Mouse (Mus musculus) limb, embryonic 13.5 days (tissue): ENCODE measurements around the gene Sema4d. TPM values are rescaled to one million over a fixed set of nuclear protein-coding genes. Genes with fewer than 3 reads are reported as not detected.

Source experiments
- ATAC-seq: fragments of 200-750 bp; cut with Nextera tagmentation; 2 replicates; pipeline ENCODE4 v1.8.0; 2017; ENCODE audit warnings: low read depth, moderate number of reproducible peaks, moderate TSS enrichment; ENCODE audit not compliant: low FRiP score
- H3K27ac ChIP-seq: fragments of 300-500 bp; sonication (generic); 2 replicates; pipeline ENCODE4 v1.5.1; 2015; ENCODE audit warnings: inconsistent platforms, mild to moderate bottlenecking, moderate library complexity
- H3K27me3 ChIP-seq: fragments of 300-500 bp; sonication (generic); 2 replicates; pipeline ENCODE4 v1.6.1; 2015; ENCODE audit warnings: mild to moderate bottlenecking, inconsistent platforms
- H3K36me3 ChIP-seq: fragments of 300-500 bp; sonication (generic); 2 replicates; pipeline ENCODE4 v1.6.1; 2015; ENCODE audit warnings: inconsistent platforms, mild to moderate bottlenecking, moderate library complexity
- H3K4me1 ChIP-seq: fragments of 300-500 bp; sonication (generic); 2 replicates; pipeline ENCODE4 v1.6.1; 2015; ENCODE audit warnings: inconsistent platforms
- H3K4me2 ChIP-seq: fragments of 300-500 bp; sonication (generic); replicated peaks from 2 replicates; pipeline ENCODE4 v1.6.1; 2015; ENCODE audit warnings: inconsistent platforms, mild to moderate bottlenecking, moderate library complexity
- H3K4me3 ChIP-seq: fragments of 300-500 bp; sonication (generic); 2 replicates; pipeline ENCODE4 v1.5.1; 2015; ENCODE audit warnings: moderate library complexity, mild to moderate bottlenecking, inconsistent platforms
- H3K9ac ChIP-seq: fragments of 300-500 bp; sonication (generic); 2 replicates; pipeline ENCODE4 v1.6.1; 2015; ENCODE audit warnings: mild to moderate bottlenecking, inconsistent platforms
- H3K9me3 ChIP-seq: fragments of 300-500 bp; sonication (generic); 2 replicates; pipeline ENCODE4 v1.6.1; 2016; ENCODE audit warnings: inconsistent platforms
- WGBS: fragments of 180-500 bp; shearing (Covaris S2); methylation state at CpG from one replicate; pipeline ENCODE4 v1.1.7; 2015; 5-methylcytosine and 5-hydroxymethylcytosine counted together
- polyA plus RNA-seq: library from polyadenylated mRNA; unstranded; fragments of >200 nt; fragmentation: Nextera tagmentation; extraction: Ambion mirVana; gene quantifications from 2 replicates; pipeline ENCODE4 v1.2.1, GENCODE M21; 2015

Gene Sema4d
- polyA plus RNA-seq, 1 experiment from 2014 or later: 5.8 TPM

DNA sequence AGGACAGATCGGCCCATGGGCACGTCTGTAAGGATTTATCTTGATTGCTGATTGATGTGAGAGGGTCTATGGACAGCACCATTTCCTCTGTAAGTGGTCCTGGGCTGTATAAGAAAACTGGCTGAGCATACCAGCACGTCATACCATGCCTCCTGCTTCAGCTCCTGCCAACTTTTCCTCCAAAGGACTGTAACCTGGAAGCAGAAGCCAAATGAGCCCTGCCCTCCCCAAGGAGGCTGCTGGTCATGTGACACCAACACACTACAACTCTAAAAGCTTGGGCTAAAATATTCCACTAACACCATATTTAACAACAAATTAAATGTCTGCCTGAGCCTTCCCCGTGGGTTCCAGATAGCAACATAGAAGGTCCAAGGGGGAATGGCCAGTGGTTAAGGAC is 6.9 kb downstream of the Sema4d start:
- H3K4me1 ChIP-seq: peaks cover 9% of the 10 kb centered on the region; the same call in 1 of the 2 replicates
- H3K4me3 ChIP-seq: no peak overlapping the region
- peaks cover 8% of the 10 kb centered on the region for H3K27me3 ChIP-seq
- no peak overlapping the region for H3K4me2 ChIP-seq
- no peak overlapping the region for H3K9ac ChIP-seq
- no peaks in the 10 kb centered on the region for H3K9me3 ChIP-seq
- 81% methylated on average over 4 of the region's 4 CpGs for WGBS
- no peaks in the 10 kb centered on the region for H3K36me3 ChIP-seq
- H3K27ac ChIP-seq: no peak overlapping the region
- no peak for ATAC-seq

GRCm38 (mm10) chr13:51784476-51784875 is 9.1 kb downstream of the Sema4d start:
- Histone ChIP-seq H3K4me3 (no peak overlapping the region), H3K27ac (peak overlapping the region; percentile 39; the same call in 1 of the 2 replicates), H3K4me2 (no peak overlapping the region), H3K27me3 (no peaks in the 10 kb centered on the region), H3K4me1 (peaks cover 9% of the 10 kb centered on the region; the same call in 1 of the 2 replicates), H3K9me3 (no peaks in the 10 kb centered on the region), H3K36me3 (no peaks in the 10 kb centered on the region), H3K9ac (no peak overlapping the region)
- 89% methylated on average over 8 of the region's 8 CpGs for WGBS
- no peak for ATAC-seq

GRCm38 (mm10) chr13:51783857-51784256 is 9.7 kb downstream of the Sema4d start:
- no peak overlapping the region for H3K4me3 ChIP-seq
- peak overlapping the region; percentile 39; the same call in 1 of the 2 replicates for H3K27ac ChIP-seq
- peaks cover 9% of the 10 kb centered on the region; the same call in 1 of the 2 replicates for H3K4me1 ChIP-seq
- H3K9ac ChIP-seq: no peak overlapping the region; the same call in 1 of the 2 replicates
- ATAC-seq: no peak
- no peaks in the 10 kb centered on the region for H3K9me3 ChIP-seq
- H3K27me3 ChIP-seq: no peaks in the 10 kb centered on the region
- 65% methylated on average over 6 of the region's 6 CpGs for WGBS
- no peak overlapping the region for H3K4me2 ChIP-seq
- H3K36me3 ChIP-seq: no peaks in the 10 kb centered on the region

DNA sequence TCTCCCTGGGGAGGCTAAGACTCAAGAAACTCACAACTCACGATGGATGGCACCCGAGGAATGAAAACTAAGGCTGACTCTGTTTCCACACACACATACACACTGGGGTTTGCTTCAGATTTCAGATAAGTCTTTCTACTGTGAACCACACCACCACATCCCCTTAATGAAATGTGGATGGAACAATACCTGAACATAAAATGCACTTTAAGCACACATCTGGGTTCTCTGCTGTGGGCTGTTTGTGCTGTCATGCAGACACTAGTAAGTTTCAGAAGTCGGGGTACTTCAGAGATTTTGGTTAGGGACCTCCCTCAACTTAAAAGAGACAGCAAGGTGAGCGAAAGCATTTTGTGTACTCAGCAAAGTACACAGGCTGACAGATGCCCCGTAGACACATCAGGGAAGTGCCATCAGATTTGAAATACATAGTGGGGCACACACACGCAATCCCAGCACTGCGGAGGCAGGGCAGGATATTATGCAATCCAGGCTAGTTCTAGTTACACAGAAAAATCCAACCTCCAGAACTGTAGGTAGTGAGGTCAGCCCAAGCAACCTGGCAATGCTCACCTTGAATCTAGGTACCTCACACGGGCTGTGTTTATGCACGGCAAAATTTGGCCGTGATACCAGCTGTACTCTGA is 12.9 kb downstream of the Sema4d start:
- WGBS: 86% methylated on average over 10 of the region's 10 CpGs
- H3K27me3 ChIP-seq: no peaks in the 10 kb centered on the region
- no peak overlapping the region for H3K27ac ChIP-seq
- no peak overlapping the region for H3K4me2 ChIP-seq
- no peaks in the 10 kb centered on the region for H3K36me3 ChIP-seq
- H3K4me1 ChIP-seq: peaks cover 14% of the 10 kb centered on the region; the same call in 1 of the 2 replicates
- H3K9ac ChIP-seq: no peak overlapping the region
- ATAC-seq: no peak
- H3K9me3 ChIP-seq: no peaks in the 10 kb centered on the region
- H3K4me3 ChIP-seq: no peak overlapping the region

DNA sequence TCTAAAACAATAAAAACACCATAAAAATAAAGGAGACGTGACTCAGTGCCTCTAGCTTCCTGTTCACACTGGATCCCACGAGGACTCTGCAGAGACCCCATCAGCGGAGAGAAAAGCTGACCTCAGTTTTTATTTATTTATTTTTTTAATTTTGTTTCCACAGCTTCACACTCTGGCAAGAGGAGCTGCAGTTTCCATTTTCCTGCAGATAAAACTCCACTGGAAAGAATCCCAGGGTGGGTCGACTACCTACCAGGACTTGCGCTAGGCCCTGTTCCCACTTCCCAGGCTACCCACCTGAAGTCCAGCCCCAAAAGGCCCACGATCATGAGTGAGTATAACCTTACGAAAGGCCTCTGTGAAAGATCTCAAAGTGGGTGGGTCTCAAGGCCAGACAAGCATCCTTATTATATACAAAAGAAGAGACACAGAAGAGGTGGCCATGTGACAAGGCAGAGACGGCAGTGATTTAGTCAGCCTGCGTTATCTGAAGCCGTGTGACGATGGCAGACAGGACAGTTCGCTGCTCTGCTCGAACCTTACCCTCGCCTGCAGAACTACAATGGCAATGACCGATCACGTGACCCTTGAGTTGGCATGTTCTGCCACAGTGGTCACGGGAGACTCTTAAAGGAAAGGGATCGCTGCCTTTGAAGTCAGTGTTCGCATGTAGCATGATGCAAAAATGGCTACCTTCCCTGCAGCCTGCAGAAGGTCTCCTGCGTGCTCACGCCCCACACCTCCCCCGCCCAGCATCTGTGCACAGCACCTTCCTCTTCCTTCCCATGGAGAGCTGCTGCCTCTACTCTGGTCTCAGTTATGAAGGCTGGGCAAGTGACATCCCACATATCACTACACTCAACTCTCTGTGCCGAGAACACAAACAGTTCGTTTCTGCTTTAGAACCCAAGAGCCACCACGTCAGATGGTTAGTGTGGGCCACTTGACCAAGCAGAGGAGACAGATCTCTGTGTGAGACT is 14.3 kb downstream of the Sema4d start:
- Histone ChIP-seq H3K27me3 (no peaks in the 10 kb centered on the region), H3K27ac (no peak overlapping the region), H3K4me3 (no peak overlapping the region), H3K4me1 (peaks cover 14% of the 10 kb centered on the region; the same call in 1 of the 2 replicates), H3K4me2 (no peak overlapping the region), H3K9ac (no peak overlapping the region), H3K9me3 (no peaks in the 10 kb centered on the region), H3K36me3 (no peaks in the 10 kb centered on the region)
- 80% methylated on average over 25 of the region's 25 CpGs for WGBS
- ATAC-seq: no peak

DNA sequence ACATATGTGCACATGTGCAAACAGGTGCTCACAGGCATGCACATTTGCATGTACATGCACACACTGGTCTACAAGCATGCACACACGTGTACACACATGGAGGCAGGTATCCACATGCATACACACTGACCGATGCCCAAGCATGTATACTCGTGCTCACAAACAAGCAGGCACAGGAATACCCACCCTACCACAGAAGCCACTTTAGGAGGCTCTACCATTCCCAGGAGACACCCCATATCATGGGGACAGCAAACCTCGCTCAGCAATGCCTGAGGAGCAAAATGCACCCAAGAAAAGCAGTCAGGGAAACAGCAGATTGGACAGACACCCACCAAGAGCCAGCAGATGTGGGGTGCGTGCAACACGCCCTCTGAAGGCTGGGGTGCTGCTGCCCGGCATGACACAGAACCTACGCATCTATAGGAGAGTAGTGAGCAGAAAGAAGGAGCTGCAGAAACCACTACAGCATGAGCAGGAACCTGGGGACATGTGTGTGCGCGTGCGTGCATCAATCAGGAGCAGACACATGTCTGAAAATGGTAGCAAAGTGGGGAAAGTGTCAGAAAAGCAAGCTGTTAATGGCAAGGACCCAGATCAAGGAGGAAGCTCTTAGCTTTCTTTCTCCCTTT is 15.1 kb downstream of the Sema4d start:
- no peak overlapping the region for H3K4me2 ChIP-seq
- H3K9me3 ChIP-seq: no peaks in the 10 kb centered on the region
- no peak overlapping the region for H3K4me3 ChIP-seq
- no peaks in the 10 kb centered on the region for H3K27me3 ChIP-seq
- peaks cover 8% of the 10 kb centered on the region; the same call in 1 of the 2 replicates for H3K4me1 ChIP-seq
- no peak overlapping the region for H3K27ac ChIP-seq
- no peak for ATAC-seq
- WGBS: 91% methylated on average over 11 of the region's 11 CpGs
- H3K36me3 ChIP-seq: no peaks in the 10 kb centered on the region
- H3K9ac ChIP-seq: no peak overlapping the region

- H3K9me3 ChIP-seq: no peaks in the 10 kb centered on the region
- 0 out of 2 replicates have a peak, but pooled peaks have one; percentile 5 for ATAC-seq
- no peaks in the 10 kb centered on the region for H3K27me3 ChIP-seq
- no peak overlapping the region for H3K4me2 ChIP-seq
- WGBS: 72% methylated on average over 6 of the region's 6 CpGs
- no peak overlapping the region for H3K27ac ChIP-seq
- 0 out of 2 replicates have a peak, but pooled peaks cover 6% of the 10 kb centered on the region for H3K4me1 ChIP-seq
- H3K36me3 ChIP-seq: no peaks in the 10 kb centered on the region
- no peak overlapping the region for H3K4me3 ChIP-seq
- no peak overlapping the region for H3K9ac ChIP-seq
These were observed 15.7 kb downstream of the Sema4d start for GRCm38 (mm10) chr13:51777738-51778274.

DNA sequence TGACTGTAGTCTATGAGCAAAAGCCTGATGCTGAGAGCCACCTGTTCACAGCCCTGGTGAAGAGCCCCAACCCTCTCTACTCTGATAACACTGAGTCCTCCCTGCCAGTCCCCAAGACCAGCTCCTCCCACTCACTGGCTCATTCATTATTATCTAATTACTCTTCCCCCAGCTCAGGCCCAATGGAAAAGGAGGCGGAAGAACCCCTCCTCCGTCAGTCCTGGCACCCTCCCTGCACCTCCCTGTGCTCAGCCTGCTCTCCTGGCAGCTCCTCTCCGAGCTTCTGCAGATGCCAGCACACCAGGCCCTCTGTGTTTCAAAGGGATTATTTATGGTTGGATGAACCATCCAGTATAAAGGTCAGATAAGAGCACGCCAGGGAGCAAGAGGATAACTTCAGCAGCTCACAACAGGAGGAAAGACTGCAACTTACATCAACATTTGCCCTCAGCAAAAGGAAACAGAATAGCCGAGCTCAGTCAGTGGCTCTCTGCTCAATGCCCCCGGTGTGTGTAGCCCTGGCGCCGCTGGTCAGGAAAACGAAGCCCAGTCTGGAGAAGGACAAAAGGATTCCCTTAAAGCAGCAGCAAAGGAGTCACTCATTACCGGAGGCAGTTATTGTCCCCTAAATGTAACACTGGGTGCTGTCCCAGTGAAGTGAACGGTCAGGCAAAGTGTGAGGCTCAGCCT is 16.4 kb downstream of the Sema4d start:
- no peak overlapping the region for H3K4me3 ChIP-seq
- H3K36me3 ChIP-seq: no peaks in the 10 kb centered on the region
- no peaks in the 10 kb centered on the region for H3K9me3 ChIP-seq
- 52% methylated on average over 11 of the region's 11 CpGs for WGBS
- H3K4me2 ChIP-seq: no peak overlapping the region
- 0 out of 2 replicates have a peak, but pooled peaks cover 6% of the 10 kb centered on the region for H3K4me1 ChIP-seq
- no peak overlapping the region for H3K27ac ChIP-seq
- ATAC-seq: no peak
- H3K9ac ChIP-seq: no peak overlapping the region
- no peaks in the 10 kb centered on the region for H3K27me3 ChIP-seq

GRCm38 (mm10) chr13:51776160-51776737 is 17.3 kb downstream of the Sema4d start:
- no peak overlapping the region for H3K9ac ChIP-seq
- no peak overlapping the region for H3K4me3 ChIP-seq
- 0 out of 2 replicates have a peak, but pooled peaks cover 6% of the 10 kb centered on the region for H3K4me1 ChIP-seq
- no peak overlapping the region for H3K27ac ChIP-seq
- no peaks in the 10 kb centered on the region for H3K36me3 ChIP-seq
- H3K9me3 ChIP-seq: no peaks in the 10 kb centered on the region
- no peak for ATAC-seq
- no peak overlapping the region for H3K4me2 ChIP-seq
- 85% methylated on average over 6 of the region's 6 CpGs for WGBS
- no peaks in the 10 kb centered on the region for H3K27me3 ChIP-seq

DNA sequence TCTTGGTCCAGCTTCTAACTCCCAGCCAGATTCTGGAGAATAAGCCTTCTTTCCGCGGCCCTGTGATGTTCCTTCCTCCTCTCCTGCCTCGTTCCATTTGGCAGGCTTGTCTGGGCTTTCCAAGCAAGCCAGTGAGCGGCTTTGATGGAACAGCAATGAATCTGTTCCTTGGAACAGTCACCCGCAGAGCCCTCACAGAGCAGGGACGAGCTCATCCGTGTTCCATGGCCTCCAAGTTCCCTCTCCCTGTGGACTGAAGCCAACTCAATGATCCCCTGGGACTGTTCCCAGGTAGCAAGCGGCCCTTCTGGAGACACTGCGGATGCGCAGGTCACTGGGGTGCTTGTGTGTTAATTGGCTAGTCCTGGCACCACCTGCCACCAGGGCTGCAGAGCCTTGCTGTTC is 21.7 kb downstream of the Sema4d start:
- 77% methylated on average over 10 of the region's 10 CpGs for WGBS
- Histone ChIP-seq H3K27ac (no peak overlapping the region), H3K4me2 (no peak overlapping the region), H3K9ac (no peak overlapping the region), H3K4me1 (no peaks in the 10 kb centered on the region), H3K27me3 (no peaks in the 10 kb centered on the region), H3K4me3 (no peak overlapping the region), H3K9me3 (no peaks in the 10 kb centered on the region), H3K36me3 (no peaks in the 10 kb centered on the region)
- ATAC-seq: no peak
